Mouse (Mus musculus) cerebellum, postnatal 4 days (tissue): ENCODE results near the gene Fam196a.

Source experiments
- DNase-seq, 2 experiments: peaks; one replicate each; pipeline ENCODE4 v3.0.0; 2022; ENCODE audit warnings: low spot score in 2 of 2, mixed read lengths in 1 of 2

Fam196a gene

GRCm38 (mm10) chr7:134840066-134840465 is 98.2 kb downstream of the Fam196a start:
- DNase-seq: no peak
